Mouse (Mus musculus): Measurements from ENCODE around the gene Asna1. TPM values are rescaled to one million over a fixed set of nuclear protein-coding genes. Genes with fewer than 3 reads are reported as not detected.

Gene Asna1
- total and polyA plus RNA-seq, 3 experiments: 109 to 127 (median 119) TPM

GRCm38 (mm10) chr8:85026670-85027515, 1.8 kb upstream of the Asna1 start, which contains the start of gene Trir (continued):
- TF ChIP-seq UBTF (IDR thresholded peaks at IDR 0.05; ENCODE audit: low read depth, low read length): peak; percentile 92
- TF ChIP-seq IRF4 (IDR thresholded peaks at IDR 0.05; ENCODE audit: low read depth, low read length): peak; percentile 30; the same call in 1 of the 2 replicates
- TF ChIP-seq NELFE (IDR thresholded peaks at IDR 0.05; ENCODE audit: low read depth, low read length): peak; percentile 94

- H3K9me3 ChIP-seq (replicated peaks; ENCODE audit: low read length): no peaks in the 10 kb centered on the region
- H3K27ac ChIP-seq (ENCODE audit: insufficient read depth, low read depth): no peak overlapping the region
- H3K79me2 ChIP-seq (replicated peaks; ENCODE audit: control insufficient read depth, extremely low read depth, insufficient read depth, poor library complexity, severe bottlenecking): peaks cover 33% of the 10 kb centered on the region
- dilution Hi-C loops (cut with MboI; ENCODE audit: extremely low pct_ligation_motif_present, extremely low pct_unique_long_range_greater_than_20kb, low sequenced_read_pairs): no loop called here
- no peaks in the 10 kb centered on the region for H3K27me3 ChIP-seq (replicated peaks)
- peaks cover 7 to 43% of the 10 kb centered on the region in 2 experiments for H3K4me1 ChIP-seq (ENCODE audit: control insufficient read depth in 1 of 2, insufficient read depth in 2 of 2)
- no peak overlapping the region; the same call in 1 of the 2 replicates for H3K9ac ChIP-seq (ENCODE audit: insufficient read depth, low read depth)
- DNase-seq (ENCODE audit: extremely low read depth): no peak
- peaks cover 48 to 56% of the 10 kb centered on the region in 2 experiments for H3K36me3 ChIP-seq (replicated peaks in 1 of 2; ENCODE audit: control insufficient read depth in 1 of 2, insufficient read depth in 1 of 2, low read length in 1 of 2)
- H3K4me3 ChIP-seq (replicated peaks in 1 of 3; ENCODE audit: low read depth in 2 of 3, low read length in 2 of 3, poor library complexity in 1 of 3): peak overlapping the region in 1 of 3 experiments; percentile 78
- peak overlapping the region; percentile 84; the same call in 1 of the 2 replicates for H3K4me2 ChIP-seq (ENCODE audit: insufficient read depth, low read depth, poor library complexity, severe bottlenecking)
- TF ChIP-seq PAX5 (IDR thresholded peaks at IDR 0.05; ENCODE audit: low read length): no peak
- TF ChIP-seq ZC3H11A (IDR thresholded peaks at IDR 0.05; ENCODE audit: low read depth, low read length): no peak
- no peak for TF ChIP-seq ELF1 (IDR thresholded peaks at IDR 0.05; ENCODE audit: low read depth, low read length)
- TF ChIP-seq TCF12 (IDR thresholded peaks at IDR 0.05; ENCODE audit: low read depth, low read length): no peak
- no peak for TF ChIP-seq USF1 (IDR thresholded peaks at IDR 0.05; ENCODE audit: low read depth, low read length)
- no peak for TF ChIP-seq CHD1 (IDR thresholded peaks at IDR 0.05; ENCODE audit: low read depth, low read length)
- TF ChIP-seq SIN3A (IDR thresholded peaks at IDR 0.05; ENCODE audit: low read length): no peak
- TF ChIP-seq EP300 (IDR thresholded peaks at IDR 0.05; ENCODE audit: low read length): no peak
- TF ChIP-seq USF2 (conservative IDR thresholded peaks at IDR 0.05; ENCODE audit: low read depth, low read length): no peak
- TF ChIP-seq MYC (IDR thresholded peaks at IDR 0.05; ENCODE audit: low read depth, low read length): no peak
- no peak for TF ChIP-seq SMC3 (IDR thresholded peaks at IDR 0.05; ENCODE audit: low read depth, low read length)
- no peak for TF ChIP-seq E2F4 (IDR thresholded peaks at IDR 0.05; ENCODE audit: insufficient replicate concordance, low read depth, low read length)
- TF ChIP-seq HCFC1 (IDR thresholded peaks at IDR 0.05; ENCODE audit: low read depth, low read length): no peak
- no peak for TF ChIP-seq ZMIZ1 (IDR thresholded peaks at IDR 0.05; ENCODE audit: low read depth, low read length)
- in situ Hi-C loops (cut with MboI; ENCODE audit: low pct_ligation_motif_present, low pct_unique_long_range_greater_than_20kb, low sequenced_read_pairs): no loop called here
Measured at GRCm38 (mm10) chr8:85023846-85024245, 1.2 kb downstream of the Asna1 start.
